Mouse (Mus musculus): ENCODE results near the gene Olfr827. TPM values are rescaled to one million over a fixed set of nuclear protein-coding genes. Genes with fewer than 3 reads are reported as not detected.

Olfr827 gene
- total and polyA plus RNA-seq, 3 experiments: not detected

- H3K4me3 ChIP-seq: no peak overlapping the region
- H3K27me3 ChIP-seq (ENCODE audit: control insufficient read depth, insufficient read depth, low read length): no peaks in the 10 kb centered on the region
- no peak overlapping the region for H3K27ac ChIP-seq
- H3K4me1 ChIP-seq (ENCODE audit: control insufficient read depth, insufficient read depth, low read length): no peaks in the 10 kb centered on the region
- no peak for TF ChIP-seq POLR2A (IDR thresholded peaks at IDR 0.05; ENCODE audit: insufficient read depth, low read depth, low read length)
- no peak for TF ChIP-seq CTCF (IDR thresholded peaks at IDR 0.05)
- no peaks in the 10 kb centered on the region for H3K79me2 ChIP-seq (replicated peaks; ENCODE audit: control insufficient read depth, insufficient read depth, low read length)
- no peak for DNase-seq
- H3K9ac ChIP-seq (ENCODE audit: low read depth, low read length): no peak overlapping the region
- H3K36me3 ChIP-seq (ENCODE audit: control insufficient read depth, insufficient read depth, low read length): no peaks in the 10 kb centered on the region
- intact Hi-C loops (cut with DNase I): no loop called here
These were observed 49.0 kb downstream of the Olfr827 start for GRCm38 (mm10) chr10:130165196-130165595.

Other genes with a start within 250 kb of the Olfr827 start
- not detected for gene Olfr819, start 247.1 kb downstream of the Olfr827 start, total RNA-seq (2021)
- gene Olfr819, start 247.1 kb downstream of the Olfr827 start, polyA plus RNA-seq (2012; rRNA removed): not detected in 2 replicates
- gene Olfr247, start 238.3 kb downstream of the Olfr827 start, total RNA-seq (2021): not detected
- not detected in 2 replicates for gene Olfr247, start 238.3 kb downstream of the Olfr827 start, polyA plus RNA-seq (2012; rRNA removed)
- not detected for gene Gm10310, start 229.3 kb downstream of the Olfr827 start, total RNA-seq (2021)
- not detected in 2 replicates for gene Gm10310, start 229.3 kb downstream of the Olfr827 start, polyA plus RNA-seq (2012; rRNA removed)
- not detected for gene Olfr820, start 201.8 kb downstream of the Olfr827 start, total RNA-seq (2021)
- gene Olfr820, start 201.8 kb downstream of the Olfr827 start, polyA plus RNA-seq (2012; rRNA removed): not detected in 2 replicates
- not detected for gene Olfr821, start 184.1 kb downstream of the Olfr827 start, total RNA-seq (2021)
- gene Olfr821, start 184.1 kb downstream of the Olfr827 start, polyA plus RNA-seq (2012; rRNA removed): not detected in 2 replicates
- gene Olfr822, start 143.2 kb downstream of the Olfr827 start, total RNA-seq (2021): not detected
- not detected in 2 replicates for gene Olfr822, start 143.2 kb downstream of the Olfr827 start, polyA plus RNA-seq (2012; rRNA removed)
- not detected for gene Olfr823, start 99.0 kb downstream of the Olfr827 start, total RNA-seq (2021)
- gene Olfr823, start 99.0 kb downstream of the Olfr827 start, polyA plus RNA-seq (2012; rRNA removed): not detected in 2 replicates
- not detected for gene Olfr824, start 84.4 kb downstream of the Olfr827 start, total RNA-seq (2021)
- not detected in 2 replicates for gene Olfr824, start 84.4 kb downstream of the Olfr827 start, polyA plus RNA-seq (2012; rRNA removed)
- gene Olfr825, start 47.6 kb downstream of the Olfr827 start, total RNA-seq (2021): not detected
- not detected in 2 replicates for gene Olfr825, start 47.6 kb downstream of the Olfr827 start, polyA plus RNA-seq (2012; rRNA removed)
- not detected for gene Olfr826, start 30.2 kb downstream of the Olfr827 start, total RNA-seq (2021)
- gene Olfr826, start 30.2 kb downstream of the Olfr827 start, polyA plus RNA-seq (2012; rRNA removed): not detected in 2 replicates
- not detected for gene Neurod4, start 65.8 kb upstream of the Olfr827 start, total RNA-seq (2021)
- gene Neurod4, start 65.8 kb upstream of the Olfr827 start, polyA plus RNA-seq (2012; rRNA removed): not detected in 2 replicates
- gene Tespa1, start 108.5 kb upstream of the Olfr827 start, total RNA-seq (2021): under 1 TPM; 0.47 to 0.70 TPM
- gene Tespa1, start 108.5 kb upstream of the Olfr827 start, polyA plus RNA-seq (2012; rRNA removed): 0.12 and 0.18 TPM in 2 replicates
- not detected for gene Vmn2r84, start 179.9 kb upstream of the Olfr827 start, total RNA-seq (2021)
- not detected in 2 replicates for gene Vmn2r84, start 179.9 kb upstream of the Olfr827 start, polyA plus RNA-seq (2012; rRNA removed)
- gene Vmn2r85, start 215.3 kb upstream of the Olfr827 start, total RNA-seq (2021): not detected
- not detected in 2 replicates for gene Vmn2r85, start 215.3 kb upstream of the Olfr827 start, polyA plus RNA-seq (2012; rRNA removed)
- gene Vmn2r86, start 241.6 kb upstream of the Olfr827 start, total RNA-seq (2021): not detected
- not detected in 2 replicates for gene Vmn2r86, start 241.6 kb upstream of the Olfr827 start, polyA plus RNA-seq (2012; rRNA removed)

All from heart, adult 2 months (tissue).